Mouse (Mus musculus) kidney, postnatal 0 days (tissue): ENCODE measurements around the gene Ntng1. TPM values are rescaled to one million over a fixed set of nuclear protein-coding genes. Genes with fewer than 3 reads are reported as not detected.

Experiments used
- ATAC-seq: fragments of 200-750 bp; cut with Nextera tagmentation; replicated peaks from 2 replicates; pipeline ENCODE4 v1.8.0; 2017; ENCODE audit warnings: low read depth, moderate number of reproducible peaks, moderate TSS enrichment, moderate library complexity; ENCODE audit not compliant: low FRiP score
- DNase-seq: peaks from one replicate; pipeline ENCODE4 v3.0.0-alpha.2; 2016; ENCODE audit warnings: low spot score
- H3K27ac ChIP-seq: fragments of 300-500 bp; sonication (generic); 2 replicates; pipeline ENCODE4 v1.5.1; 2014; ENCODE audit warnings: mild to moderate bottlenecking
- H3K27me3 ChIP-seq: fragments of 300-500 bp; sonication (generic); 2 replicates; pipeline ENCODE4 v1.6.1; 2014; ENCODE audit warnings: low read length, mixed read lengths; ENCODE audit not compliant: insufficient read depth
- H3K36me3 ChIP-seq: fragments of 300-500 bp; sonication (generic); 2 replicates; pipeline ENCODE4 v1.6.1; 2014; ENCODE audit warnings: low read length, mixed read lengths; ENCODE audit not compliant: insufficient read depth
- H3K4me1 ChIP-seq: fragments of 300-500 bp; sonication (generic); replicated peaks from 2 replicates; pipeline ENCODE4 v1.6.1; 2014; ENCODE audit warnings: antibody characterized with exemption, low read length, mixed read lengths; ENCODE audit not compliant: insufficient read depth
- H3K4me2 ChIP-seq: fragments of 300-500 bp; sonication (generic); 2 replicates; pipeline ENCODE4 v1.6.1; 2014; ENCODE audit warnings: mild to moderate bottlenecking, low read length, moderate library complexity, mixed read lengths
- H3K4me3 ChIP-seq: fragments of 300-500 bp; sonication (generic); replicated peaks from 2 replicates; pipeline ENCODE4 v1.5.1; 2014; ENCODE audit warnings: low read depth, low read length
- H3K9ac ChIP-seq: fragments of 300-500 bp; sonication (generic); 2 replicates; pipeline ENCODE4 v1.6.1; 2014; ENCODE audit warnings: low read depth, low read length
- H3K9me3 ChIP-seq: fragments of 300-500 bp; sonication (generic); replicated peaks from 2 replicates; pipeline ENCODE4 v1.6.1; 2016; ENCODE audit warnings: low read length, inconsistent platforms, mixed read lengths
- CTCF ChIP-seq: IDR thresholded peaks from 2 replicates; pipeline ENCODE4 v1.5.1; 2016; ENCODE audit warnings: antibody characterized with exemption, low read depth, mild to moderate bottlenecking, moderate library complexity
- WGBS: fragments of 180-500 bp; shearing (Covaris S2); extraction: QIAGEN DNeasy Blood & Tissue Kit; methylation state at CpG from one replicate; pipeline ENCODE4 v1.1.7; 2014; 5-methylcytosine and 5-hydroxymethylcytosine counted together
- polyA plus RNA-seq: library from polyadenylated mRNA; unstranded; fragments of >200 nt; fragmentation: Nextera tagmentation; extraction: Ambion mirVana; gene quantifications from 2 replicates; pipeline ENCODE4 v1.2.1, GENCODE M21; 2015

The Ntng1 gene
- polyA plus RNA-seq, 1 experiment from 2014 or later: 4.4 TPM

DNA sequence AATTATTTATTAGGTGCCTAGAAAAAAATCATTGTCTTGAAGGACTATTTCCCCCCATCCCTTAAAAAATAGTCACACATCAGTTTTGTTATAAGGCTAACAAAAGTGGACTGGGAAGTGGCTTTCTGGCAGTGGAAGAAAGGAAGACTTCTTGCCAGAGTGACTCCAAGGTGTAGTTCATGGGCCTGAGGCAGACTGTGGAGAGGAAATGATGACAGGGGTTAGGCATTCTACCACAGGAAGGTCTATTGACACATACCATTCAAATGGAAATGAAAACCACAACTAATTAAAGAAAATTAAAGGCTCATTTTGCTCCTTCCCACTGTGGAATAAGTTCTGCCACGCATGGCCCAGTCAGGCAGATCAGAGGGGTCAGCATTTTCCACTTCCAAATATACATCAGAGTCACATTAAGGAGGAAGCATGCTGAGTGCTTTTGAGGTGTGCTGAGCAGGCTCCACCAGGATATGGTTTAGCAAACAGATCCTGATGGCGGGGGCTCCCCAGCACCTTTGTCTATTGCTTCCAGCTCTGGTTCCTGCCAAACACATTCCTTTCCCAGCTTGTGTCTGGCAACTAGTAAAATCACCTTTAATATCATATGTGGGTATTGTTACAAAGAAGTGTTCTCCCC lies 403.2 kb downstream of the Ntng1 start:
- ATAC-seq: no peak
- no peaks in the 10 kb centered on the region for H3K4me1 ChIP-seq
- DNase-seq: no peak
- H3K9ac ChIP-seq: no peak overlapping the region
- no peaks in the 10 kb centered on the region for H3K9me3 ChIP-seq
- no peak overlapping the region for H3K4me3 ChIP-seq
- no peaks in the 10 kb centered on the region for H3K27me3 ChIP-seq
- H3K36me3 ChIP-seq: no peaks in the 10 kb centered on the region
- no peak for TF ChIP-seq CTCF
- no peak overlapping the region for H3K4me2 ChIP-seq
- WGBS: 53% methylated on average over 2 of the region's 2 CpGs
- no peak overlapping the region for H3K27ac ChIP-seq

DNA sequence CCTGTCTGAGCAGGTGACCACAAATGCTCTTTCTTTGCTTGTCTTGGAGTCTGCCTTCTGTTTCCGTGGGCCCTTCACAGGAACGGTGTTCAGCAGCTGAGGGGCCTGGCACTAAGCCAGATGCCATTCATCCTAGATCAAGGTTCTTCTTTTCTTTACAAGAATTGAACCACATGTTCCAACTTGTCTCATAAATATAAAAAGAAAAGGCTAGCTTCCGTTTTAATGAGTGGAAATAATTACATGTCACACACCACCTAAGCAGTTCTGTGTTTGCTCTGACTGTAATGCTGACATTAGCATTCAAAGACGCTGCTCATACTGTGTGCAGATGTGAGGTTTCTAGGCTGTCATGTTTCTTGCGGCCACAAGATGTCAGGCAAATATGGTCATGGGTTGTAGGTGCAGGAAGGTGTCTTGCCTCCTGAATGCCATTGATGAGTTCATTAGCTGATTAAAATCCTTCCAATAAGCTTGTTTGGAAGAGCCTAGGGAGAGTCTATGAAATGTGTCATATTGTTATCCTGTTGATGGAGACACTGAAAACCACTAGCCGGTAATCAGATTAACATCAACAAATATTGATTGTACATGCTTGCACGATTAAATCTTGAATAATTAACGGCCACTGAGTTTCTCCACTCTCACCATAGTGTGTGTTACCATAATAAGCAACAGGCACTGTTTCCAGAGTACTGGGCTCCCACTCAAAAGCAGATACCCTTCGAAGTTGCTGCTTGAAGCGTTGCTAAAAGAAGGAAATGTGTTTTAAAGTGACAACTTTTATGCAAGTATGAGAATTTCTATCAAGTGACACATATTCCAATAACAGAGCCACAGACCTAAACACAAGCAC lies 411.3 kb downstream of the Ntng1 start:
- Histone ChIP-seq H3K4me1 (no peaks in the 10 kb centered on the region), H3K36me3 (no peaks in the 10 kb centered on the region), H3K9ac (no peak overlapping the region), H3K4me3 (no peak overlapping the region), H3K27me3 (no peaks in the 10 kb centered on the region), H3K9me3 (no peaks in the 10 kb centered on the region), H3K4me2 (no peak overlapping the region), H3K27ac (no peak overlapping the region)
- peak; percentile 65 for DNase-seq
- peak; percentile 80; the same call in 1 of the 2 replicates for ATAC-seq
- 50% methylated on average over 10 of the region's 10 CpGs for WGBS
- TF ChIP-seq CTCF: peak; percentile 79

DNA sequence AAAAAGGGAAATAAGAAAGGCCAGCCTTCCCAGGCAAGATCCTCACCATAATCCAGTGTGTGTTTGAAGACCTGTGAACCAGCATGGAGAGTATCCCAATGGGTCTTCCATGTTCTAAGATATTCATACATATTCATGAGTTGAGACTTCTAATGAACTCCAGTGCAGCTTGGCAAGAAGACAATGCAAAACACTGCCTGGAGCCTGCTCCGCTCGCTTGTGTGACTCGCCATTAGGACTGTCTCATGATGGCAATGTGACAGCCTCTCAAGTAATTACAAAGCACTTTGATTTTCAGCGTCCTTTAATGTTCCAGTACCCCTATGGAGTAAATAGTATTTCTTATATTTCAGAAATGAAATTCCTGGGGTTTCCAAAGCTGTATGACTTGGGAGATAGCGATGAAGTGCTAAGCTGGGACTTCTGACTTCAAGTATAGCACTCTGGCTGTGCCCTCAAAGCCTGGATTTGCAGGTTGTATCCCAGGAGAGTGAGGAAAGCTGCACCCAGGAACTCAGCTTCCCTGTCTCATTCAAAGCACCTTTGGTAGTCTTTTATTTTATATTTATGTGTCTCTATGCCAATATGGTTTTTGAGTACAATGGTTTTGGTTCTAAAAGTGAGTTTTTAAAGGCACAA lies 412.1 kb downstream of the Ntng1 start:
- Histone ChIP-seq H3K9me3 (no peaks in the 10 kb centered on the region), H3K4me1 (no peaks in the 10 kb centered on the region), H3K9ac (no peak overlapping the region), H3K27me3 (no peaks in the 10 kb centered on the region), H3K4me3 (no peak overlapping the region), H3K36me3 (no peaks in the 10 kb centered on the region), H3K4me2 (no peak overlapping the region), H3K27ac (no peak overlapping the region)
- ATAC-seq: no peak
- no peak for TF ChIP-seq CTCF
- DNase-seq: no peak
- 78% methylated on average over 5 of the region's 5 CpGs for WGBS

Other genes with a start within 250 kb of the Ntng1 start
- 21.5 and 23.1 TPM in 2 replicates for gene Prmt6, start 107.0 kb upstream of the Ntng1 start, polyA plus RNA-seq